Mouse (Mus musculus) myocyte (in vitro differentiated cells): ENCODE results near the gene Lrp5. TPM values are rescaled to one million over a fixed set of nuclear protein-coding genes. Genes with fewer than 3 reads are reported as not detected.
A peak's percentile ranks its signal among the peaks of the same experiment; 100 is the strongest.

Experiments
- H3K27me3 ChIP-seq: one replicate; pipeline ENCODE4 v1.6.1; 2011; ENCODE audit not compliant: control insufficient read depth, insufficient read depth, insufficient read length
- H3K36me3 ChIP-seq: one replicate; pipeline ENCODE4 v1.6.1; 2011; ENCODE audit not compliant: control insufficient read depth, insufficient read depth
- H3K4me2 ChIP-seq: one replicate; pipeline ENCODE4 v1.6.1; 2011; ENCODE audit warnings: low read depth, control low read depth
- H3K4me3 ChIP-seq: one replicate; pipeline ENCODE4 v1.5.1; 2011; ENCODE audit warnings: mild to moderate bottlenecking, control low read depth, moderate library complexity
- H3K79me2 ChIP-seq: one replicate; pipeline ENCODE4 v1.6.1; 2011; ENCODE audit not compliant: control insufficient read depth, insufficient read depth
- H3ac ChIP-seq: one replicate; pipeline ENCODE4 v1.6.1; 2011; ENCODE audit not compliant: control insufficient read depth, insufficient read length
- CEBPB ChIP-seq: IDR thresholded peaks from 2 replicates; pipeline ENCODE4 v1.6.1; 2011; ENCODE audit warnings: mild to moderate bottlenecking, moderate library complexity; ENCODE audit not compliant: poor library complexity, insufficient read depth, severe bottlenecking
- E2F4 ChIP-seq: IDR thresholded peaks from one replicate; pipeline ENCODE4 v1.6.1; 2011; ENCODE audit warnings: mild to moderate bottlenecking, control low read depth, moderate library complexity; ENCODE audit not compliant: insufficient read depth
- MAX ChIP-seq: IDR thresholded peaks from one replicate; pipeline ENCODE4 v1.6.1; 2011; ENCODE audit warnings: low read depth, mild to moderate bottlenecking, control low read depth
- MYOD1 ChIP-seq, 3 experiments: IDR thresholded peaks; one replicate each; pipeline ENCODE4 v1.6.1; 2011; ENCODE audit warnings: control low read depth in 2 of 3, low read depth in 2 of 3, mild to moderate bottlenecking in 2 of 3, moderate library complexity in 1 of 3; ENCODE audit not compliant: insufficient read length in 2 of 3, control insufficient read depth in 1 of 3
- MYOG ChIP-seq, 3 experiments: IDR thresholded peaks; one replicate each; pipeline ENCODE4 v1.6.1; 2011; ENCODE audit warnings: control low read depth in 2 of 3, low read depth in 2 of 3, mild to moderate bottlenecking in 2 of 3; ENCODE audit not compliant: insufficient read length in 2 of 3, control insufficient read depth in 1 of 3, insufficient read depth in 1 of 3
- POLR2A ChIP-seq: IDR thresholded peaks from one replicate; pipeline ENCODE4 v1.6.1; 2011; ENCODE audit warnings: low read depth, mild to moderate bottlenecking, control low read depth, moderate library complexity; ENCODE audit not compliant: insufficient read length
- POLR2AphosphoS2 ChIP-seq: IDR thresholded peaks from one replicate; pipeline ENCODE4 v1.6.1; 2011; ENCODE audit warnings: low read depth, control low read depth; ENCODE audit not compliant: insufficient read length
- REST ChIP-seq: IDR thresholded peaks from one replicate; pipeline ENCODE4 v1.6.1; 2011; ENCODE audit warnings: mild to moderate bottlenecking, control low read depth, moderate library complexity; ENCODE audit not compliant: insufficient read depth, insufficient read length
- SRF ChIP-seq: IDR thresholded peaks from one replicate; pipeline ENCODE4 v1.6.1; 2011; ENCODE audit warnings: low read depth; ENCODE audit not compliant: control insufficient read depth, insufficient read length
- TCF12 ChIP-seq: IDR thresholded peaks from one replicate; pipeline ENCODE4 v1.6.1; 2011; ENCODE audit warnings: mild to moderate bottlenecking, control low read depth; ENCODE audit not compliant: poor library complexity, insufficient read depth, severe bottlenecking
- TCF3 ChIP-seq: IDR thresholded peaks from one replicate; pipeline ENCODE4 v1.6.1; 2011; ENCODE audit warnings: low read depth, control low read depth; ENCODE audit not compliant: insufficient read length
- USF1 ChIP-seq: IDR thresholded peaks from one replicate; pipeline ENCODE4 v1.6.1; 2011; ENCODE audit warnings: low read depth, mild to moderate bottlenecking, control low read depth, moderate library complexity
- polyA plus RNA-seq: library from polyadenylated mRNA; unstranded; fragments of >200 nt; fragmentation: generic; extraction: Trizol; gene quantifications from one replicate; pipeline ENCODE4 v1.2.1, GENCODE M21; 2012; ENCODE audit warnings: missing spikeins

Lrp5 gene
- polyA plus RNA-seq, 1 experiment, result 42.5 TPM

- Histone ChIP-seq H3K36me3 (no peaks in the 10 kb centered on the region), H3K79me2 (peaks cover 56% of the 10 kb centered on the region), H3K4me3 (peak overlapping the region; percentile 83), H3ac (peak overlapping the region; percentile 87), H3K4me2 (peak overlapping the region; percentile 92), H3K27me3 (no peaks in the 10 kb centered on the region)
- TF ChIP-seq CEBPB, result no peak
- no peak for TF ChIP-seq E2F4
- TF ChIP-seq MYOG (IDR thresholded peaks at IDR 0.05; ENCODE audit: control insufficient read depth in 1 of 3, insufficient read depth in 1 of 3, insufficient read length in 2 of 3, low read depth in 2 of 3), result no peak
- TF ChIP-seq MYOD1 (IDR thresholded peaks at IDR 0.05; ENCODE audit: control insufficient read depth in 1 of 3, insufficient read length in 2 of 3, low read depth in 2 of 3), result no peak
- TF ChIP-seq MAX, result no peak
- TF ChIP-seq POLR2A, result no peak
- no peak for TF ChIP-seq TCF12
- no peak for TF ChIP-seq SRF
- no peak for TF ChIP-seq REST
- TF ChIP-seq TCF3, result no peak
- TF ChIP-seq POLR2AphosphoS2, result no peak
- TF ChIP-seq USF1, result no peak
Measured at GRCm38 (mm10) chr19:3574593-3575094, 111.7 kb downstream of the Lrp5 start.

GRCm38 (mm10) chr19:3564309-3564708 is 122.1 kb downstream of the Lrp5 start:
- TF ChIP-seq REST, result no peak
- peak in 2 of 3 experiments; percentile 70 to 72 for TF ChIP-seq MYOG (IDR thresholded peaks at IDR 0.05; ENCODE audit: control insufficient read depth in 1 of 3, insufficient read depth in 1 of 3, insufficient read length in 2 of 3, low read depth in 2 of 3)
- no peak for TF ChIP-seq TCF12
- no peak for TF ChIP-seq TCF3
- peak in 2 of 3 experiments; percentile 56 to 71 for TF ChIP-seq MYOD1 (IDR thresholded peaks at IDR 0.05; ENCODE audit: control insufficient read depth in 1 of 3, insufficient read length in 2 of 3, low read depth in 2 of 3)
- no peak for TF ChIP-seq USF1
- no peak for TF ChIP-seq E2F4
- no peak for TF ChIP-seq MAX
- TF ChIP-seq SRF, result no peak
- TF ChIP-seq POLR2AphosphoS2, result no peak
- peaks cover 98% of the 10 kb centered on the region for H3K79me2 ChIP-seq
- peaks cover 10% of the 10 kb centered on the region for H3K36me3 ChIP-seq
- H3K4me2 ChIP-seq, result peak overlapping the region; percentile 54
- no peak overlapping the region for H3ac ChIP-seq
- no peaks in the 10 kb centered on the region for H3K27me3 ChIP-seq
- H3K4me3 ChIP-seq, result no peak overlapping the region

- Histone ChIP-seq H3ac (no peak overlapping the region), H3K27me3 (no peaks in the 10 kb centered on the region), H3K79me2 (peaks cover 98% of the 10 kb centered on the region), H3K4me3 (no peak overlapping the region), H3K36me3 (peaks cover 10% of the 10 kb centered on the region), H3K4me2 (no peak overlapping the region)
- TF ChIP-seq CEBPB (0 out of 2 replicates have a peak, but pooled peaks have one; percentile 43), MYOD1 (IDR thresholded peaks at IDR 0.05; ENCODE audit: control insufficient read depth in 1 of 3, insufficient read length in 2 of 3, low read depth in 2 of 3) (no peak)
Measured at GRCm38 (mm10) chr19:3562752-3563151, 123.6 kb downstream of the Lrp5 start.

GRCm38 (mm10) chr19:3562298-3562697 is 124.1 kb downstream of the Lrp5 start:
- no peak overlapping the region for H3K4me3 ChIP-seq
- no peak for TF ChIP-seq SRF
- TF ChIP-seq USF1, result no peak
- no peak for TF ChIP-seq MYOG (IDR thresholded peaks at IDR 0.05; ENCODE audit: control insufficient read depth in 1 of 3, insufficient read depth in 1 of 3, insufficient read length in 2 of 3, low read depth in 2 of 3)
- TF ChIP-seq POLR2AphosphoS2, result no peak
- TF ChIP-seq POLR2A, result no peak
- no peak for TF ChIP-seq MYOD1 (IDR thresholded peaks at IDR 0.05; ENCODE audit: control insufficient read depth in 1 of 3, insufficient read length in 2 of 3, low read depth in 2 of 3)
- TF ChIP-seq MAX, result no peak
- TF ChIP-seq TCF12, result no peak
- TF ChIP-seq CEBPB, result no peak
- no peak for TF ChIP-seq TCF3
- TF ChIP-seq E2F4, result no peak
- TF ChIP-seq REST, result no peak
- H3K27me3 ChIP-seq, result no peaks in the 10 kb centered on the region
- H3ac ChIP-seq, result no peak overlapping the region
- peaks cover 10% of the 10 kb centered on the region for H3K36me3 ChIP-seq
- peaks cover 98% of the 10 kb centered on the region for H3K79me2 ChIP-seq
- H3K4me2 ChIP-seq, result no peak overlapping the region

GRCm38 (mm10) chr19:3556169-3556827 is 130.1 kb downstream of the Lrp5 start:
- TF ChIP-seq E2F4 (no peak), SRF (no peak), TCF12 (no peak), MAX (no peak), CEBPB (no peak), REST (no peak), POLR2AphosphoS2 (no peak)
- Histone ChIP-seq H3K4me3 (no peak overlapping the region), H3K27me3 (no peaks in the 10 kb centered on the region), H3K79me2 (peaks cover 100% of the 10 kb centered on the region), H3ac (no peak overlapping the region), H3K36me3 (no peaks in the 10 kb centered on the region), H3K4me2 (no peak overlapping the region)
